Mouse (Mus musculus): ENCODE measurements around the gene A630089N07Rik.
A peak's percentile ranks its signal among the peaks of the same experiment; 100 is the strongest.
"Not testable (repeated sequence)": the region's sequence is repeated elsewhere in the genome, so short reads cannot be mapped to it uniquely, and the experiment has no call there.

A630089N07Rik gene

DNA sequence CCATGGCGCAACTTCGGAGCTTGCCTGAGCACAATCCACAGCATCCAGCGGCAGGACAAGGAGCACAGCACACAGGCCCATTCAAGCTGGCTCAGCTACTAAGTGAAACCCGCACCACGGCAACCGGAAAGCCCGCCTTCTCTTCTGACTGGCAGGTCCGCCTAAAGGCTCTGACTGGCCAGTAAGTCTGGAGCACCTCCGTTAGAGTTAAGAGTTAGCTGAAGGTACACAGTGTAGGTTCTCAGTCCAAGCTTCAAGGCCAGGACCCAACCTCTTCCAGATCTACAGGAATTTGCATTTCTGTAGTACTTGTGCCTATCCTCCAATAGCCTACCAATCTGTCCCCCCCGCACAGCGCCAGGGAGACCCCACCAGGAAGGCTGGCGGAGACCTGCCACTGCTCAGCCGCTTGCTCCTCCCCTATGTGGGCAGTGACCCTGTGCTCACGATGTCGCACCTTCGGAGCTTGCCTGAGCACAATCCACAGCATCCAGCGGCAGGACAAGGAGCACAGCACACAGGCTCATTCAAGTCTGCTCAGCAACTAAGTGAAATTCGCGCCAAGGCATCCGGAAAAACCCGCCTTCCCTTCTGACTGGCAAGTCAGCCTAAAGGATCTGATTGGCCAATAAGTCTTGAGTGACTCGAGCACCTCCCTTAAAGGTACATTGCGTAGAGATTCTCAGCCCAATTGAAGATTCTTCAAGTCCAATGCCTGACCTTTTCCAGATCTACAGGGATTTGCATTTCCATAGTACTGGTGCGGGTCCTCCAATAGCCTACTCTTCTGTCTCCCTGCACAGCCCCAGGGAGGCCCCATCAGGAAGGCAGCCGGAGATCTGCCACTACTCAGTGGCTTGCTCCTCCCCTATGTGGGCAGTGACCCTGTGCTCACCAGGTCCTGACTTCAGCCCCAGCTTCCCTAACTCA is at the start of gene A630089N07Rik:
Gene A630089N07Rik, minus strand, starts transcription at position 562 of the 930 bp plus-strand sequence.
- DNase-seq, result peak; percentile 86 to 87

DNA sequence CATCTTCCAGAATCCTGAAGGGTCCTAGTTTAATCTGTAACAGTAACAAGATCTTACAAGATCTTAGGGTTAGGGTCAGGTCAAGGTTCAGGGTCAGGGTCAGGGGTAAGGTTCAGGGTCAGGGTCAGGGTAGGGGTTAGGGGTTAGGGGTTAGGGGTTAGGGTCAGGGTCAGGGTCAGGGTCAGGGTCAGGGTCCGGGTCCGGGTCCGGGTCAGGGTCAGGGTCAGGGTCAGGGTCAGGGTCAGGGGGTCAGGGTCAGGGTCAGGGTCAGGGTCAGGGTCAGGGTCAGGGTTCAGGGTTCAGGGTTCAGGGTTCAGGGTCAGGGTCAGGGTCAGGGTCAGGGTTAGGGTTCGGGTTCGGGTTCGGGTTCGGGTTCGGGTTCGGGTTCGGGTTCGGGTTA is 24.9 kb upstream of the A630089N07Rik start:
- DNase-seq, result no peak

GRCm38 (mm10) chr16:98081550-98081888 is 731 bp downstream of the A630089N07Rik start:
- not testable (repeated sequence) for DNase-seq

- not testable (repeated sequence) for DNase-seq
Observed at GRCm38 (mm10) chr16:98081140-98081539, 1.1 kb downstream of the A630089N07Rik start.

- DNase-seq, result peak; percentile 18 to 27
Observed at GRCm38 (mm10) chr16:98079382-98079781, 2.9 kb downstream of the A630089N07Rik start.

GRCm38 (mm10) chr16:98041676-98042075 is 40.6 kb downstream of the A630089N07Rik start:
- DNase-seq, result peak in 1 of 2 experiments; percentile 27

DNA sequence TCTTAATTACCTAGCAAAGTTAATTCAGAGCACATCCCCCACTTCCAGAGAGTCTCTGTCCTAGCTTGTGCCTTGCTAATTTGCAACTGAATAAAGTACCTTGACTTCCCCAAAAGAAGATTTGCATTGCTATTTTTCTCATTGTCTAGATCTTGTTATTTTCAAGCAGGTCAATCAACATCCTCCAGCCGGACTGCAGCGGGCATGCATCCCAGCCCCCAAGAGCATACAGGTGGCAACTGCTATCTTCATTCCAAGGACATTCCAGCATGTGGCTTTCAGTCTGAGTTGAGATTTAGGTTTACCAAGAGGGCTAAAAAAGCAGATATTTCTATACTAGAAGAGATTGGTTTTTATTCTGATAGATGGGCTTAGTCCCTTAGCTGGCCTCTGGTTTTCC is 47.3 kb downstream of the A630089N07Rik start:
- DNase-seq, result not testable (repeated sequence)

DNA sequence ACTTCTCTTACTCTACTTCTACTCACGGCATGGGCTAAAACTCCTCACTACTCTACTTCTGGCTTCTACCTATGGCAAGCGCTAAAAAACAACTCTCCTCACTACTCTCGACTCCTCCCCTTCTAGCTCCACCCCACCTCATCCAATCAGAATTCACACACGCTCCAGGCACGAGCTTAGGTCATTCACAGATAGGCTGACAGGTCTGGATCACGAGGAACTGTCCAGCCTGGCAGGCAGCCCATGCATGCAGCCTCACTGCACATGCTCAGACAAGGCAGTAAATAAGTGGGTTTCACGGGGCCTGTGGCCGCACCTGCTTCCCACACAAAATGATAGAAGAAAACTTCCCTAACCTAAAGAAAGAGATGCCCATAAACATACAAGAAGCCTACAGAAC is 56.1 kb downstream of the A630089N07Rik start:
- not testable (repeated sequence) for DNase-seq

- DNase-seq, result no peak
Observed at GRCm38 (mm10) chr16:98022657-98023345, 59.4 kb downstream of the A630089N07Rik start.

GRCm38 (mm10) chr16:98022081-98022480 is 60.2 kb downstream of the A630089N07Rik start:
- DNase-seq, result no peak

DNA sequence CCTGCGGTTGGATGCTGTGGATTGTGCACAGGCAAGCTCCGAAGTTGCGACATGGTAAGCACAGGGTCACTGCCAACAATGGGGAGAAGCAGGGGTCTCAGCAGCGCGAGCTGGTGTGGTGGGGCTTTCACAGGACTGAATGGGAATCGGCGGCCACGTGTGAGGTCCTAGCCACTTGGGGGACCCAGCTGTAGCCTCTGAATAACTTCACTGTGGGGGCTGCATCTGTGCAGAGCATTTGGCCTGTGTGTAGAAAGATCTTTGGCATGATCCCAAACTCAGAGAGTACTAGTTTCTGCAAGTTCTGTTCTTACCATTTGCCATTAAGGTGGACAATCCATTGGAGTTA is 84.9 kb downstream of the A630089N07Rik start:
- not testable (repeated sequence) for DNase-seq

- peak; percentile 89 to 90 for DNase-seq
Observed at GRCm38 (mm10) chr16:97996616-97997382, 85.5 kb downstream of the A630089N07Rik start, which contains the start of gene B230307C23Rik. Gene B230307C23Rik, plus strand, starts transcription at chr16:97997315.

GRCm38 (mm10) chr16:97995849-97996615 is 86.2 kb downstream of the A630089N07Rik start:
- DNase-seq, result no peak

DNA sequence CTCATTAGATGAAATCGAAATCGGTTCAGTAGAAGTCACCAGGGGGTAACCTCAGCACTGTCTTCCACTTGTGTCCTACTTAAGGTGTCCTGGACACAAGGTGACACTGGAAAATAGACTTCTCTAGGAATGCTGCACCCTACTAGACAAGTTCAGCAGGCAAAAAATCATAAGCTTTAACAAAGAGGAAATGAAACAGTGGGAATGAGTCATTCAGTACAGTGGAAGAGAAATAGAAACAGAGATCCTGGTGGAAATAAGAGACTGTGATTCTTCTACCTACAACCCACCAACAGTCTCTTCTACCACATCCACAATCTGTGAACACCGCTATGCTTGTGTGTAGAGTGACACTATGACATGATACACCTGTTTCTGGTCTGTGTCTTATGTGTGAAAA is 89.8 kb downstream of the A630089N07Rik start:
- not testable (repeated sequence) for DNase-seq

DNA sequence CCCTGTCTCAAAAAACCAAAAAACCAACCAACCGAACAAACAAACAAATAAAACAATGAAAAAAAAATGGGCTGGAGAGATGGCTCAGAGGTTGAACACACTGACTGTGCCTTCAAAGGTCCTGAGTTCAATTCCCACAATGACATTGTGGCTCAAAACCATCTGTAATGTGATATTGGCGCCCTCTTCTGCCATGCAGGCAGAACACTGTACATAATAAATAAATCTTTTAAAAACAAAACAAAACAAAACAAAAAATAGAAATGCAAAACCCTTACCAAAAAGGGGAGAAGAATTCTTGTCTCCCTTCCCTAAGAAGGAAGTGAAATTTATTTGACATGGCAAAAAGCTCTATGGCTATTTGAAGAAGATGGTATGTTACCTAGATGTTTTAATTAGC is 90.7 kb downstream of the A630089N07Rik start:
- no peak for DNase-seq

DNA sequence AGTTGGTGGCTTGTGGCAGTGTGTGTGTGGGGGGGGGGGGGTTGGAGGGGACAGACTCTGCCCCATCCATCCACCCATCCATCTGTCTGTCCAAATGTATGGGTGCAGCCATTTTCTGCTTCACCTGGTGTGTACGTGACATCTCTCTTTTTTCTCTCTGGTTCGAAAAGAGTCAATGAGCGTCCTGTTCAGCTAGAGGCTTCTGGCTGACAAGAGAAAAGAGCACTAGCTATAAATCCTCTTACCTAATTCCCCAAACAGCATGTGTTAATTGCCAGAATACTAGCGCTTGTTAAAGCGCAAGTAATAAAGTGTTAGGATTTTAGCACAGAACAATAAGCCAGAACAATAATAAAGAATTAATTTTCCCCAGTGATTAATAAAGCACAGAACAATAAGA is 97.7 kb downstream of the A630089N07Rik start:
- no peak for DNase-seq

DNA sequence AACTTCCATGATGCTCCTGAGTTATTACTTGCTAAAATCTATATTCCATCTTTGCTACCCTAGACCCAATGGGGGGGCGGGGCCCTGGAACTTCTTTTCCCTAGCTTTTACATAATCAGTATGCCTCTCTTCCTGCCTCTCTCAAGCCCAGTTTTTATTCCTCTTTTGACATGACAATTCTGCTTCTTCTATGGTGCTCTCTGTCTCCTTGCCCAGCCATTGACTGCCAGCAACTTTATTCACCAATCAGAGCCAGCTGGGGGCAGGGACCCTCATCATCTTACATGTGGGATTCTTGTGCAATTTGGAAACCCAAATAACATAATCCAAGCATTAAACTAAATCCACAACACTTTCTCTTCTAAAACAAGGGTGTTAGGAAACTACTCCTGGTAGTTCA is 100.9 kb downstream of the A630089N07Rik start:
- DNase-seq, result no peak

GRCm38 (mm10) chr16:97977722-97978121 is 104.5 kb downstream of the A630089N07Rik start:
- no peak for DNase-seq

DNA sequence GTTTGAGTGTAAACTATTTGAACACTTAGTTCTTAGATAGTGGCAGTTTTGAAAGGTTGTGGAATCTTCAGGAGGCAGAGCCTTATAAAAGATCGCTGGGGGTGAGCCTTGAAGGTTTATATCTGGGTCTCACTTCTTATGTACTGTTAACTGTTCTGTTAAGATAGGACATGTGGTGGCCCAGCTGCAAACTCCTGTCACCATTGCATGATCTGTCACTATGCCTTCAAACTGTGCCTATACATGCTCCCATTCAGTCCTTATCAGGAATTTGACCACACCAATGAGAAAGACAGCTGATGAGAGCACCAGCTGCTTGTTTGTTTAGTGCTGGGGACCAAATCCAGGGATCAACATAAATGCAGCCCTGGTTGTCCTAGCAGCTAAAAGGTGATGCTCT is 105.0 kb downstream of the A630089N07Rik start:
- DNase-seq, result no peak

GRCm38 (mm10) chr16:97963956-97964540 is 118.2 kb downstream of the A630089N07Rik start:
- DNase-seq, result no peak

DNA sequence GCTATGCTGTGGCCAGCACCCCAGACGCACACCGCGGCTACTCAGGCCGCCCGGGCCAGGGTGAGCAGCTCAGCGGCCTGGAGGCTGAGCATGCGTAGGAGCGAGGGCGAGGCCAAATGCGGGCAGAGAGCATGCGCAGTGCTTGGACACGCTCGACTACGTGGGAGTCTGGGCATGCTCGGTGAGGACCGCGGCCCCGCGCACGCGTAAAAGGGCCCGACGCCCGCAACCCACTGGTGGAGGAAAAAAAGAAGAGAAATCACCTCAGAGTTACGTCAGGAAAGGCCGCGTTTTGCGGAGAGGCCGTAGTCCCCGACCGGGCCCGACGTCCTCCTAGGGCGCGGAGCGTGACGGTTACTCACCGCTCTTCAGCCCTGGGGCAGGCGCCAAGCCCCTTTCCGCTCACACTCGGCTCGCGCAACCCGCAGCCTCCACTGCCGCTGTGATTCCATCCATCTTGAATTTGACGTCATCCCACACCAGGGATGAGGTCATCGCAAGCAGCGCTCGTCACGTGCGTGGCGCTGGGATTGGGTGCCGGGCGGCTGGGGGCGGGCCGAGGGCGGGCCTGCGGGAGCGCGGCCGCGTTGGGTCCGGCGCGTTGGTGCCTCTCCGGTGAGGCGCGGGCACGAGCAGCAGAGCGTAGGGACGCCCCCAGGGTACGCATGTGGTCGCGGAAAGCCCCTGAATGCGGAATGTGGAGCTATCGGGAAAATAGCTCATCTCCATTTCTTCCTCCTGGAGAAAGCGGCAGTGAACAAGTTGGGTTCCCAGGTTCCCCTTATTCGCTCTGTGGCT is 119.9 kb downstream of the A630089N07Rik start, which contains the start of the genes C2cd2 and Zbtb21:
Gene C2cd2, minus strand, starts transcription at position 448 of the 798 bp plus-strand sequence.
Gene Zbtb21, minus strand, starts transcription at position 472 of the 798 bp plus-strand sequence.
- DNase-seq, result peak; percentile 96 to 98

All from lung, postnatal 4 days (tissue).